Mouse (Mus musculus) cerebellum, postnatal 14 days (tissue): Measurements from ENCODE around the gene Noa1.

Experiments used
- DNase-seq, 2 experiments: peaks; one replicate each; pipeline ENCODE4 v3.0.0; 2021; ENCODE audit warnings: mixed read lengths in 2 of 2

Noa1 gene

GRCm38 (mm10) chr5:77309924-77310772 is at the start of gene Noa1, which contains the start of gene Polr2b:
Noa1 (minus strand) TSS chr5:77310084.
Polr2b (plus strand) TSS chr5:77310147.
- peak; percentile 100 for DNase-seq

DNA sequence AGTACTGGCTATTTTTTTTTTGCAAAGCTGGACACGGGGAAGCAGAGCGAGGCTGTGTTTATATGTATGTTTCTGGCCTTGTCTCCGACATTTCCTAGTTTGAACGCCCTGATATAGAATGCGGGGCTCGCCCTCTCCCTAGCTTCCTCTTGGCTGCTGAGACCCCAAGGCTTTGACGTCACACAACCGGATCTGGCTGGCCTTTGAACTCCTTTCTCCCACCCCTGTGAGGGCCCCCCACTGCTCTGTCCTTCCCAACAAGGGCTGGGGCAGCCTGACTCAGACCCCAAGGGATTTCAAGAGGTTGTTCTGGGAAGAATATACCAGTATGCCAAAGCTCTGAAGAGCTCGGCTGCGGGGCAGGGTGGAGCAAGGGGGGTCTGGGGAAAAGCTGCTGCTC is 48.5 kb upstream of the Noa1 start:
- peak; percentile 13 to 37 for DNase-seq

- peak in 1 of 2 experiments; percentile 13 for DNase-seq
Observed at GRCm38 (mm10) chr5:77357405-77358149, 47.7 kb upstream of the Noa1 start.

DNA sequence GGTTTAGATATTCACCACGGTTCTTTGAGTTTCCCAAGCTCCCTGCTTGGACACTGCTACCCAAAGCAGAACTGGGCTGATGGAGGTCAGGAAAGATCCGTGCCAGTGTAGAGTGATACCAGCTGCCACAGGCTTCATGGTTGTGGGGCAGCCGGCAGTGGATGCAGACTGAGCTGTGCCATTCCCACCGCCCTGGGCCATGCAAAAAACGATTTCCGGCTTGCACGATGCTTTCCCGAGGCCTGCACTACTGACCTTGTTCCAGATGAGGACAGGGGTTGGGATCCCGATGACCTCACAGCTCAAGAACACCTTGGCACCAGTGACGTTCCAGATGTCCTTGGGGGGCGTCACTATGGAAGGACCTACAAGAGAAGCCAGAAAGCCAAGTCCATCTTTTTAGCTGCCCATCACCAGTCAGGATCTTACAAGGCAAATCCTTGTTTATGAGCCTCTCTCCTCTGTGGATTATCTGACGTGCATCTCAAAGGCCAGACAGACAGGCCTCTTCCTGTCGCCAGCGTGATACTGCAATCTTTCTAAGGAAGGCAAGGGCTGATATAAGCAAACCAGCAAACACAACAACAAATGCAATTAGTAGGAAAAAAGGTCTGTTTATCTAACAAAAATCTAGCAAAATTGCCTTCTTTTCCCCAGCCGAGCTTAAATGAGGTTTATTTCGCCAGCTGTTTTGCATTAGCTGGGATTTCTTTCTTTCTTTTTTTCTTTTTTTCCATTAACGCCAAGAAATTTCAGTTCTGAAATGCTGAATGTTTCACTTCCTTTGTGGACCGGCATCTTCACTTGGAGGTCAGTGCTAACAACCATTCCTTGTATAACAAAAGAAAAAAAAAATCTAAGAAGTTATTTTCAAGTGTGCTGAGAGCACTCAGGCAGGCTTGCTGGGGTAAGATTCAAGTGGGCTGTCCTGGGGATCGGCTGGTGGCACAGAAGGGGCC is 45.7 kb upstream of the Noa1 start:
- no peak for DNase-seq

DNA sequence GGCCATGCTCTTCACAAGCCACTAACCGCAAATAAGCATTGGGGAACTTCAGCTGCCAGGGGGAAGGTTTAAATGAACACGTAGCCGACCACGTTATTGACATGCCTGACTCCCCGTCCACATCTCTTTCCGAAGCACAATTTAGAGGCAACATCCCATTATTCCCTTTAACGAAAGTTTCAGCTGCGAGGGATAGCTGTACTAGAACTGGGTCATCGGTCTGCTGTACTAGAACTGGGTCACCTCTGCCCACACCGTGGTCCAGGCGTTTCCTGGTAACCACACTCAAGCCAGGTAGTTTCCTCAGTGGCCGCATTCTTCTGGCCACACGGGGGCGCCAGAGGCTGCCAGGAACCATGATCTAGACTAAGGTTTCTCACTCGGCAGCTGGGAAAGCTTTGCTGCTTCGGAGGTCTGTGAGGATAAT is 44.5 kb upstream of the Noa1 start:
- DNase-seq = peak; percentile 92 to 93

- no peak for DNase-seq
Observed at GRCm38 (mm10) chr5:77351691-77352090, 41.8 kb upstream of the Noa1 start.

GRCm38 (mm10) chr5:77349971-77350658 is 40.2 kb upstream of the Noa1 start:
- no peak for DNase-seq

GRCm38 (mm10) chr5:77348901-77349300 is 39.0 kb upstream of the Noa1 start:
- no peak for DNase-seq

- no peak for DNase-seq
Observed at GRCm38 (mm10) chr5:77340033-77340432, 30.1 kb upstream of the Noa1 start.

GRCm38 (mm10) chr5:77330154-77330553 is 20.3 kb upstream of the Noa1 start:
- no peak for DNase-seq

- no peak for DNase-seq
Observed at GRCm38 (mm10) chr5:77324936-77325335, 15.1 kb upstream of the Noa1 start.

DNA sequence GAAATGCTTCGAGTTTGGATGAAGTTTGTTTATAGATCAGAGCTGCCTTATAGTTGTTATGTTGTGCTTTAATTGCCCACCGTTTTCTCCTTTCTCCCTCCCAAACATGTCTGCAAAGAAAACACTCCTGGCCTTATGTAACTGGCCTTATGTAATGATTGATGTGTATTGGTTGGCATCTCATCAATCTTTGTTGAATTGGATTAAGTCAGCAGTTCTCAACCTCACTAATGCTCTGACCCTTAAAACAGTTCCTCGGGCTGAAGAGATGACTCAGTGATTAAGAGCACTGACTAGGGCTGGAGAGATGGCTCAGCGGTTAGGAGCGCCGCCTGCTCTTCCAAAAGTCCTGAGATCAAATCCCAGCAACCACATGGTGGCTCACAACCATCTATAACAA is 5.1 kb upstream of the Noa1 start:
- no peak for DNase-seq

DNA sequence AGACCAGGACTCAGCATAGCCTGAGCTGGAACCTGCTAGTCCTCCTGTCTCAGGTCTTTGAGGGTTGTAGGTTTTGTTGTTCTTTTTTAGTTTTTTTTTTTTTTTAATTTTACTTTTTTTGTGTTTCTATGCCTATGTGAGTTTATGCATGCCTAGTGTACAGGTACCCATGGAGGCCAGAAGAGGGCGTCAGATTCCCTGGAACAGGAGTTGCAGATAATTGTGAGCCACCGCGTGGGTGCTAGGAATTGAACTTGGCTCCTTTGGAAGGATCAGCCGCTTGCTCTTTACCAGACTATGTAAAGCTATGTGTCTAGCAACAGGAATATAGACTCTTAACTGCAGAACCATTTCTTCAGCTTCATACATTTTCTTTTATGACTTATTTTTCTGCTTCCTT is 4.3 kb upstream of the Noa1 start:
- DNase-seq = no peak

GRCm38 (mm10) chr5:77309051-77309906 is 605 bp downstream of the Noa1 start:
- peak; percentile 58 to 64 for DNase-seq

GRCm38 (mm10) chr5:77307821-77308553 is 1.9 kb downstream of the Noa1 start:
- DNase-seq = no peak

DNA sequence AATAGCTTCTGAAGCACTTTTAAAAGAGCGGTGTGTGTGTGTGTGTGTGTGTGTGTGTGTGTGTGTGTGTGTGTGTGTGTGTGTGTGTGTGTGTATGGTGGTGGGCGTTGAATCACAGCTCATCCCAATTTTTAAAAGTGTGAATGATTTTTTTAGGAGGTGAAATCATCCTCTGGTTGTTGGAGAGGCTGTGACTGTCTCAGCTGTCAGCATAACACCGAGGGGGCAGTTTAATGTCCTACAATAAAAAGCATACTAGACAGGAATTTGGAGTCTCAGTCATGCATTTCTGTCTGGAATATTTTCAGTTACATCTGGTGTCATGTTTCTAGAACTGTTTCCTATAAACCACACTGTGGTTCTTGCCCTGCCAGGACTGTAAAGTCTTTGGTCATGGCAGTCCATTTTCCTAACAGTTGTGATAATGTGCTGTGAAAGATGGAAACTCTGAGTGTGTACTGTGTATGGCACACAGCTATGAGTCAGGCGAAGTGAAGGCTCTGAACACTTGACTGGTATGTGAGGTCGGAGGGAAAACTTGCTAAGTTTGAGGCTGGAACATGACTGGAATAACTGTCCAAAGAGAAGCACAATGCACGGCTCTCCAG is 8.5 kb downstream of the Noa1 start:
- no peak for DNase-seq

DNA sequence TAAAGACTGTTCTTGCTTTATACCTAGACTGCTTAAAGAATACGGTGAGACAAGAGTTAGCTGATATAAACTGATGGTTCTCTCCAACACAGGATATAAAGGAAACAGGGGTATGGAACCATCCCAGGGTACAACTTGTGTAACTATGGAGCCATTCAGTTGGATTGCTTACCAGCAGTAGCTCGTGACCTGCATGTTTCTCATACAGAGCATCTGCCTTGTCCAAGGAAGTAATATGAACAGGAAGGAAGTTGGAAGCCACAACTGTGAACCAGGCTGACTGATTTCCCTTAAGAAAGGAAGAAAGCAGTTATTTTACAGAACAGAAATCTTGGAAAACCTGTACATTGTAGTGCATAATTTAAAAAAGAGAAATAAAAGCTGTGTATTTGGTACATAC is 10.4 kb downstream of the Noa1 start:
- no peak for DNase-seq

DNA sequence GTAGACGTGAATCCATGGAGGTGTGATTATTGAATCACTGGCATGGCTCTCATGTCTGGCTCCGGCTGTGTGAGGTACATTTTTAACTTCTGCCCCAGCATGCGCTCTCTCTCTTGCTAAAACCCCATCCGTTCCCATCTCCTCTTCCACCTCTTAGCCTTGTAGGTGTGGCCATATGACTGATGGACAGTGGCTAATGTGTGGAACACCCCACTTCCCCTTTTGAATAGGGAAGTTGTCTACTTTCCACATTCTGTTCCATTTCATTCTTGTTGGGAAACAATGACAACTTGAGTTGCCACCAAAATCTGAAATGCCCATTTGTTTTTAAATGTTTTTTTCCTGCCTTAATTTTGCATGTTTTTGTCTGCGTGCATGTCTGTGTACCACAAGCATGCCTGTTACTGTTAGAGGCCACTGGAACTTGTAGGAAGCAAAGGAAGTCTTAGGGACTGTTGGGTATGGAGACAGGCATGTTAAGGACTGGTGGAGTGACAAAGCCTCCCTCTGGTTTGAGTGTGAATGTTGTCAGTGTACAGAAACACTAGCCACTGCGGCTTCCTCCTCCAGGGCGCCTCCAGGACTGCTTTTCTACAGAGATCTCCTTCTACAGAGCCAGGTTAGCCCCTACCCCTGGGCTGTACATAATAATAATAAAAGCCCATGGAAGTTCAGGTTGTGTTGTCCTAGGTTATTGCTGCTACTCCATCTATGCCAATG is 16.9 kb downstream of the Noa1 start:
- no peak for DNase-seq

GRCm38 (mm10) chr5:77290606-77291005 is 19.3 kb downstream of the Noa1 start:
- no peak for DNase-seq
